Mouse (Mus musculus): ENCODE data around the gene Cd59a. TPM values are rescaled to one million over a fixed set of nuclear protein-coding genes. Genes with fewer than 3 reads are reported as not detected.
A peak's percentile ranks its signal among the peaks of the same experiment; 100 is the strongest.

The Cd59a gene
- total RNA-seq, 2 experiments from 2014 or later: 3.6 to 4.3 TPM

GRCm38 (mm10) chr2:104132266-104132859, 36.8 kb downstream of the Cd59a start:
- intact Hi-C loops (cut with DNase I): loop anchor here (5.0 kb wide), 1 partner anchor 455 kb away; no protein-coding TSS in a partner anchor
- no peak for DNase-seq (ENCODE audit: low spot score in 2 of 2)

- intact Hi-C loops (cut with DNase I): loop anchor here (5.0 kb wide), 1 partner anchor 454 kb away; no protein-coding TSS in a partner anchor
- DNase-seq (ENCODE audit: low spot score in 2 of 2): no peak
These were observed 37.6 kb downstream of the Cd59a start for GRCm38 (mm10) chr2:104133042-104133810.

- DNase-seq (ENCODE audit: low spot score in 2 of 2): peak; percentile 80 to 88
- intact Hi-C loops (cut with DNase I): loop anchor here (1.0 to 5.0 kb wide), 2 partner anchors 288 to 453 kb away; no protein-coding TSS in a partner anchor
These were observed 38.8 kb downstream of the Cd59a start for GRCm38 (mm10) chr2:104134150-104135056.

DNA sequence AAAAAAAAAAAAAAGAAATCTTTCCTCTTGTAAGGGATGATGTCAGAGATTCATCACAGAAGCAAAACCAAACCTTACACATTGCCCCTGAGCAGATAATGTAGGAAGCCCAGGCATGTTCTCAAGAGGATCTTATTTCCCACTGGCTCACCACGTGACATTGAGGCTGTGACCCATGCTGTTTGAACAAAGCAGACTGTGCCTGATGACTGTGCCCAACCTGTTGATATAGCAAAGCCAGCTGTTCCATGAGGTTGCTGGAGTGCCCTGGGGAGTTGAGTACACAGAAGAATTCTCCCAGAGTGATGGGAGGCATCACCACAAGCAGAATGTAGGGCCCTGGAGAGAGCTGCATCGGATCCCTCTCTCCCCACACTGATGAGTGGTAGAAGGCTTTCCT, 40.3 kb downstream of the Cd59a start:
- no peak for DNase-seq (ENCODE audit: low spot score in 2 of 2)
- intact Hi-C loops (cut with DNase I): no loop called here

DNA sequence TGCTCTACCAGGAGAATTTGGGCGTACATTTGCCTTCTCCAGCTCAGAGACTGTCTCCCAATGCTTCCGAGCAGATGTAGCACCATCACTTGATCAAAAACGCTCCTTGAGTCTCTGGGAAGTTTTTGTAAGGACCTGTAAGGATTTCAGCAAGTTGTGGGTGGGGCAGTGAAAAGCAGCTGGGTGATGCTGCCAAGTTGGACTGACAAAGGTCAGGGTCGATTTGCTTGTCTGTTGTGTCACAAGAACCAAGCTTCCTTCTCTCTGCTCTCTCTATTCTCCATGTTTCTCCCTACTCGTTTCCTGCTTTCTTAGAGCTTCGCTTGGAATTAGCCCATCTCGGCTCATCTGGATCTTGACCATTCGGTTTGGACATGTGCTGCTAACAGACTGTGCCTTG, 46.5 kb downstream of the Cd59a start:
- intact Hi-C loops (cut with DNase I): no loop called here
- no peak for DNase-seq (ENCODE audit: low spot score in 2 of 2)

DNA sequence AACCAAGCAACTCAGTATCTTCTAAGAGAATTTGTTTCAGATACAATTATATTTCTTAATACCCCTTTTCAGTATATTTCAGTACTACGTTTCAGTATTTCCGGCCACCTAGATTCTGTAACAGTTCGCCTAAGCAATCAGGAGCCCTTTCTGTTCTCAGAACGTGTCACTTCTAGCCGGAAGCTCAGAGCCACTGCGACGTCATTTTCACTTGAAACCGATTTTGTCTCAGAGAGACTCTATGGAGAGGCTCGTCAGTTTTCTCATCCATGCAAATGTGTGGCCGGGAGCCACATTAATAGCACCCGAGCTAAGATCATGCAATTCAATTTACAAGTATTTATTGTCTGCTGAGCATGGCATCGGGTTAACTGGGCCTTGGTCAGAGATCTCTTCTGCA, 48.4 kb downstream of the Cd59a start:
- DNase-seq (ENCODE audit: low spot score in 2 of 2): no peak
- intact Hi-C loops (cut with DNase I): no loop called here

DNA sequence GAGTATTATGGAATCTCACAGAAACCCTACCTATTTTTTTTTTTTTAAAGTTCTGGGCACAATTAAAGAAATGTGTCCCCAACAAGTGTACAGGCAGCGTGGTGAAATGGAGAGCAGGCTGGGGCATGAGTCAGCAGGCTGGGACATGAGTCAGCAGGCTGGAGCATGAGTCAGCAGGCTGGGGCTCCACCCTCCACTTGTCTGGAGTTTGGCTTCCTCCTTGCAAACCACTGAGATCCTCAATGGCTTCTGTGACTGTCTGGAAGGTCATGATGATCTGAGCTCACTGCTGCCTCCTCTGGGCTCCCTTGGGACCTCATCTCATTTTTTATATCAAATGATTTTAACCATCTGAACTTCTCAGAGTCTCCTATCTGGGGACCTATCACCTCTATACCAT, 50.4 kb downstream of the Cd59a start:
- DNase-seq (ENCODE audit: low spot score in 2 of 2): peak in 1 of 2 experiments; percentile 64
- intact Hi-C loops (cut with DNase I): no loop called here

DNA sequence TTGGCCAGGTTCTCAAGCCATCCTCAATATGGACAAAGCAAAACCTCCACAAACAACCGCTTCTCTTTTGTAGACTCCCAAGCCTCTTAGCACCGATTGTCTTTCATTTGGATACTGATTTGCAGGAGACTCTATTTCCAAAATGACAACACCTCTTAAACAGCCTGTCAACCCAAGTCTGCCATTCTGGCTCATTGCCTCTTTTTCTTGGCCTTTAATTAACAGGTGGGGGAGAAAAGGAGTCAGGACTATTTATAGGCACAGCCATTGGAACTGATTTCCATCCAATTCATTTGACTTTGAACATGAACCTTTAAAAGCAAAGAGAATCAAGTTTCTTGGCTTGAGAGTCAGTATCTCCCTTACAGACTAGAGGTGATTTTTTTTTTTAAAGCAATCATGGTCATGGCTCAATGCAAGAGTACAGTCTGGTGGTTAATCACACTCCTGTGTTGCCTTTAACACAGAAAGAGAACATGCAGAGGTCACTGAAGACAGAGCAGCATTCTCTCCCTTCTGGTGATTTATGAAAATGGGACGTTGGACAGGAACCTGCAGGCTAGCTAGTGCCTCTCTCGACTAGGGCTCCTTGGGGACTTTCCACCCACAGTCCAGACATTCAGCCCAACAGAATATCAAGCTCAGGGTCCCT, 52.4 kb downstream of the Cd59a start:
- intact Hi-C loops (cut with DNase I): no loop called here
- no peak for DNase-seq (ENCODE audit: low spot score in 2 of 2)

DNA sequence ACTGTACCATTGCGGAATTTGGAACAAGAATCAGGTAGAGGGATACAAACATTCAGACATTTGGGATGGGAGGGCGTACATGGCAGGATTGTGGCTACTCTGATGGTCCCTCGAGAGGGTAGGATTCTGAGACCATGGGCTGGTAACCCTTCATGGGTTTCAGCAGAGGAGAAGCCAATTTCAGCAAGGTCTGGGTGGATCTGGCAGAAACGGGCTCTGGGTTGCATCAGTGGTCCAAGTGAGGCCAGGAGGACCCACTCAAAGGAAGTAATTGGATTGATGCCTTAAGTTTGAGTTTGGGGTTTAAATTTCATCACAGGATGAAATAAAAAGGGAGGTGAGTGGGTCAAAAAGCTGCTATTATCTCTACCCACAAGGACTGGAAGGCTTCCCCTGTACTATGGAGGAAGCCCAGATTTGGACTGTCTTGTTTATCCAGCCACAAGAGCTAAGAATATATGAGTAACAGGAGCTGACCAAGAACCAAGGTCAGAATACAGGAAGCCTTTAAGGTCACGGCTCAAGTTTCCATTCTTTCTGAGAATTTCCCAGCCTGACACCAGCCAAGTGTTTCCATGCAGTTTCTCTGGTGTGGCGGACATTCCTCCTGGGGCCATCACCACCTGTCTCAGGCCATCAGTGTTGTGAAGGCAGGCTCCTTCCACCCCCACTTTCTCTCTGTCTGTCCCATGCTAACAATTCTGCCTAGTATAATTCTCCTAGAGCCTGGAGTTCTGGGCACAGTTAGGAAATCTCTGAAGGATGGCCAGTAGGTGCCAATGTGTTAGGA, 55.2 kb downstream of the Cd59a start:
- no peak for DNase-seq (ENCODE audit: low spot score in 2 of 2)
- intact Hi-C loops (cut with DNase I): no loop called here

DNA sequence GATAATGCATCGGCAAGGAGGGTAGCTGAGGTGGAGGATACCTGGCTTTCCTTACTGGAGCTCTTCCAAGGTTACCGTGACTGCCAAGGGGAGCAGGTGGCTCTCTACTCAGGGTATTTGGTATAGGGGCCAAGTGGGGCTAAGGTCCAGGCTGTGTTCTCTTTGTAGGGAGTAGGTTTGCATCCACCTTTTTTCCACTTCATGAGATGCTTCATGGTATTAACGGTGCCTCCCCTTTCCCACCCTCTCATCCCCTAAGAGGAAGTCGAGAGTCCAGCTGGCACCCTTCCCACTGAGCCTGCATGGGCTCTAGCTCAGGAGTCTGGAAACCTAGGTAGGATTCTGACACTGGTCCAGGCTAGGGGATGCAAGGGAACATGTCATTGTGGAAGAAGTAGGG, 57.7 kb downstream of the Cd59a start:
- DNase-seq (ENCODE audit: low spot score in 2 of 2): no peak
- intact Hi-C loops (cut with DNase I): no loop called here

- DNase-seq (ENCODE audit: low spot score in 2 of 2): no peak
- intact Hi-C loops (cut with DNase I): no loop called here
These were observed 58.3 kb downstream of the Cd59a start for GRCm38 (mm10) chr2:104153876-104154275.

- DNase-seq (ENCODE audit: low spot score in 2 of 2): no peak
- intact Hi-C loops (cut with DNase I): no loop called here
These were observed 62.2 kb downstream of the Cd59a start for GRCm38 (mm10) chr2:104157831-104158230.

GRCm38 (mm10) chr2:104163418-104163817, 67.8 kb downstream of the Cd59a start:
- DNase-seq (ENCODE audit: low spot score in 2 of 2): no peak
- intact Hi-C loops (cut with DNase I): no loop called here

GRCm38 (mm10) chr2:104163978-104164487, 68.4 kb downstream of the Cd59a start:
- intact Hi-C loops (cut with DNase I): no loop called here

More at GRCm38 (mm10) chr2:104163978-104164487, 68.4 kb downstream of the Cd59a start:
- DNase-seq (ENCODE audit: low spot score in 2 of 2): no peak

Other genes starting within 250 kb of the Cd59a start
- gene Lmo2, start 137.8 kb upstream of the Cd59a start, total RNA-seq (2021): 10 to 100 TPM; 16.7 to 22.7 TPM
- 10 to 100 TPM; 59.9 to 60.0 TPM for gene Fbxo3, start 68.1 kb upstream of the Cd59a start, total RNA-seq (2021)
- gene 4931422A03Rik, start 67.4 kb upstream of the Cd59a start, total RNA-seq (2021): not detected
- under 1 TPM in 1 of 2 experiments, not detected in 1; 0.34 TPM for gene Gm10912, start 30.0 kb upstream of the Cd59a start, total RNA-seq (2021)
- not detected for gene Gm10799, start 27.3 kb upstream of the Cd59a start, total RNA-seq (2021)
- under 1 TPM in 1 of 2 experiments, not detected in 1; 0.78 TPM for gene Cd59b, start 26.0 kb upstream of the Cd59a start, total RNA-seq (2021)
- gene A930018P22Rik, start 27.0 kb downstream of the Cd59a start, total RNA-seq (2021): not detected

All from left cerebral cortex, postnatal 25 days (tissue).